Mouse (Mus musculus): ENCODE results near the gene March4. TPM values are rescaled to one million over a fixed set of nuclear protein-coding genes. Genes with fewer than 3 reads are reported as not detected.
A peak's percentile ranks its signal among the peaks of the same experiment; 100 is the strongest.

March4 gene
- 1 to 10 TPM; 1.3 to 2.5 TPM for total RNA-seq (2021)
- long read RNA-seq, experiment 1, partial matches to known transcripts = 1 of 2 reads
- long read RNA-seq, experiment 1, other reads (novel, unspliced or antisense) = 1 of 2 reads
- long read RNA-seq, experiment 2, full-length matches to known transcripts = 3 of 3 reads
- long read RNA-seq, experiment 2, partial matches to known transcripts = 0 of 3 reads
- long read RNA-seq, experiment 2, other reads (novel, unspliced or antisense) = 0 of 3 reads

DNA sequence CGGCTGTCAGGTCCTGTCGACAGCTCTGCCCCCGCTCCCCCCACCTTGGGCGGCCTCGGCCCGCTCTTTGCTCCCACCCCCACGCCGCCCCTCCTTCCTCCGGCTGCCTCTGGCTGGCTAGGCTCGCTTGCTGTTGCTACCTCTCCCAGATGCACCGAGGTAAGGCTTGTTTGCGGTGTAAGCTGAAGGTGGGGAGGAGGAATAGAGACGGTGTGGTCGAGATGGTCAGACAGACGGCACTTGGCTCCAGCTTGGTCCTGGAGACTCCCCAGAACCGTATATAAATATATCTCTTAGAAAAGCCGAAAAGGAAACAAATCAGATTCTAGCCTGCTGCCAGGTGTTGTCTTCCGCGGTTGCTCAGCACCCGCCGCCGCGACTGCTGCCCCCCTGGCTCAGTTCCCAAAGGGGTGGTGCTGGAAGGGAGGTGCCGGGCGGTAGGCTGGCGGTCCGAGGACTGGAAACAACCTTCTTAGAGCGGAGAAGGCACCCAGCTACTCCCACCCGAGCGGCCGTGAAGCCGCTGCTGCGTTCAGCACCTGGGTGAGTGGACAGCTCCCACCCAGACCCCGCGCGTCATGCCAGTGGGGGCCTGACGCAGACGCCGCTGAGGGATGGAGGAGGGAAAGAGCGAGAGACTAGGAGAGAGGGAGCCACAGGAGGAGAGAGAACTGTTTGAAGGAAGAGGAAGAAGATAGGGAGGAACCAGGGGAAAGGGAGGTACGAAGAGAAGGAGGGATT lies at the start of gene March4:
Gene March4 (minus strand): TSS at position 320 of the 741 bp plus-strand sequence.
- DNase-seq = peak; percentile 88

- no peak for DNase-seq
Measured at GRCm38 (mm10) chr1:72585971-72586875, 49.5 kb upstream of the March4 start.

- no peak for DNase-seq
Measured at GRCm38 (mm10) chr1:72583906-72584305, 47.2 kb upstream of the March4 start.

DNA sequence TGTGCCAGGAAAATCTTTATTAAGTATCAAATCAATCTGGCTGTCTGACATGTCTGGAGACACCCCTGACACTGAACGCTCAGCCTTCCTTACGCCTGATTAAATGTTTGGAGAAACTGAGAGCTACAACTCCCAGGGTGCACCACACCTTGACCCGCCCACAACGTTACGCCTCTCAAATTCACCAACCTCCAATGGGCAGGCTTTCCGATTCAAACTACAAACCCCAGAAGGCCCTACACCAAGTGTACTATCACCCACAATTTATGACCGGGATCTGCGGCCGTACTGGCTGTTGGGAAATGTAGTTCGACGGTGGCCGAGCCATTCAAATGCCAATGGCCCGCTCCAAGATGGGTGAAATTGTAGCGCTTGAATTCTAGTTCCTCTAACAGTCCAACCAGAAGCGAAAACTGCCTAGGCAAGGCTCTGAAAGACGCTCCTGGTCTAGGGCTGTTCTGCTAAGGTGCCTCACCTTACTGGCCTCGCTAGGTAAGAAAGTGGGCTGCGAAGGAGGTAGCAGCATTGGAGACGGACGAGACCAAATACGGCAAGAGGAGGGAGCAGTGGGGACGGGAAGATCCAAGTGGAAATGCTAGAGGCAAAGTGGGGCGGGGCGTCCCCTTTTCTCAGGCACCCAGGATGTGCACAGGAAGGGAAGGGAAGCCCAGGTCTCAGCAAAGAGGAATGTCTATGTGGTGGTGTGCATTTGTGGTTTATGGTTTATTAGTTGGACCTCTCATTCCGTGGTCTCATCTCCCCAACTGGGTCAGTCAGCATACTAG lies 46.4 kb upstream of the March4 start, which contains the start of gene Smarcal1:
Gene Smarcal1 (plus strand): TSS at position 305 of the 785 bp plus-strand sequence.
- peak; percentile 93 for DNase-seq

DNA sequence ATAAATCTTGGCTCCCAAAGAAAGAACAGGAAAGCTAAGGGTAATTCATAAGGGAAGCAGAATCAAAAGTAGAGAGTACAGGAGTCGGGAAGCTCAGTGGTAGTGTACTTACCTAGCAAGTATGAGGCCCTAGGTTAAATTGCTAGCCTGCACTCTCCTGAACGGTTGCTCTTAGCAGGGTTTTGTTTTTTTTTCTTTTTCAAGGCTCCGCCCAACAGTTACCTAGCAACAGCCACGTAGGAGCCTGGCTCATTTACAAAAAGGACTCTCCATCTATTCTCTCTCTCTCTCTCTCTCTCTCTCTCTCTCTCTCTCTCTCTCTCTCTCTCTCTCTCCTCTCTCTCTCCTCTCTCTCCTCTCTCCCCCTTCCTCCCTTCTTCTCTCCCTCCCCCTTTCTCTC lies 42.1 kb upstream of the March4 start:
- DNase-seq = no peak

DNA sequence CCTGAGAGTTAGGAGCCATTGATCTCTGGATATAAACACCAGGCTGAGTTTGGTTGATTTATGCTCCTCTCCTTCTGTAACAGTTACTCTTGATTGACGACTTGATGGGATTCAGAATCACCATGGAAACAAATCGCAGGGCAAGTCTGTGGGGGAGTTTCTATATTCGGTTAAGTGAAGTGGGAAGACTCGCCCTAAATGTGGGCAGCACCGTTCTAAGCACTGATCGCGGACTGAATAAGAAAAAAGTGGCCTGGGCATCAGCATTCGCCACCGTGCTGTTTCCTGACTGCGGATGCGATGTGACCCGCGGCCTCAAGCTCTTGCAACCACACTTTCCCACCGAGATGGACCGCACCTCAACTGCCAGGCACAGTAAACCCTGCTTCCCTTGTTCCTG lies 41.6 kb upstream of the March4 start:
- DNase-seq = no peak

GRCm38 (mm10) chr1:72577481-72577922 lies 40.8 kb upstream of the March4 start:
- no peak for DNase-seq

DNA sequence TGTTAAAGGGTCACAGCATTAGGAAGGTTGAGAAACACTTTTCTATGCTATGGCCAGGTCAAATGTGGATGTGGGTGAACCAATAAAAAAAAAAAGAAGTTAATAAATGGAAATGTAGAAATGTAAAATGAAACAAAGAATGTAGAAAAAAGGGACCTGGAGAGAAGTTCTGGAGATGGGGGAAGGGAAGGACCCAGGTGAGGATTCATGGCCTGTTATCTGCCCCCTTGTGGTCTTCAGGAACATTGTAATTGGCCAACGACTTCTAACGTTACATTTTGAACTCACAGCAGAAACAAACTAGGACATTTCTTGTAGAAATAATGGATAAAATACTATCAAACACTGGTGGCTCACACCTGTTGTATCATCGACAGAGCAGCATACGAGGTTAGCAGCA lies 38.4 kb upstream of the March4 start:
- DNase-seq = no peak

GRCm38 (mm10) chr1:72574608-72575007 lies 37.9 kb upstream of the March4 start:
- no peak for DNase-seq

GRCm38 (mm10) chr1:72574047-72574446 lies 37.3 kb upstream of the March4 start:
- no peak for DNase-seq

DNA sequence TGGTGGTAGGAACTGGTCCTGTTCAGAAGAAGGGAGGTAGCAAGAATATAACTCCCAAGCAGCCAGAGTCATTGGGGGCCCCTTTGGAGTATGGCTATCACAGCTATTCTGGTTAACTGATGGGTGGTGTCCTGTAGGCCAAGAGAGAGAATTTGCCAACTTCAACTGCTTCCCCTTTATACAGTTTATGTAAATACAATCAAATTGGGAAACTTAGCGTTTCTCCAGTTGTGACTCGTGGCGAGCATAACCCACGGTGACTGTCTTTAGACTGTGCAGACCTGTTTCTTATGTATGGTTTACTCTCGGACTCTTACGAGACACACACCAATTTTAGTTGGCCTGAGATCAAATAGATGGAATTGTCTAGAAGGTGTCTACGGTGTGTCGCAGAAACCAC lies 32.0 kb upstream of the March4 start:
- DNase-seq = no peak

DNA sequence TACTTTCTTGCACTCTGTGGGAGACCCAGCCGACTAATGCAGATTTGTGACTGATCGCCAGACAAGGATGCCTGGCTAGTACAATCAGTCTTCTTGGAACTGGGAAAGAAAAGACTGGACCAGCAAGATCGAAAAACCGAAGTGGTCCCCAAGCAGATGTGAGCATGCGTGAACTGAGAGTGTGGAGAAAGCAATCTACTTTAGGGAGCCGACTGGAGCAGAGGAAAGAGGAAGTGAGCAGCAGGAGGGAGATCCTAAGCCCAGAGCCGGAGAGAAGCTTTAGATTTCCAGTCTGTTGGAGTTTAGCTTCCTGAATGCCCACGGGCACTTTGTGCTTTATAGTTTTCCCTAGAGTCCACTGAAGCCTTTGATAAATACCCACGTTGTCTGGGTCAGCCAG lies 30.3 kb upstream of the March4 start:
- DNase-seq = no peak

GRCm38 (mm10) chr1:72564334-72564962 lies 27.7 kb upstream of the March4 start:
- peak; percentile 61 for DNase-seq

DNA sequence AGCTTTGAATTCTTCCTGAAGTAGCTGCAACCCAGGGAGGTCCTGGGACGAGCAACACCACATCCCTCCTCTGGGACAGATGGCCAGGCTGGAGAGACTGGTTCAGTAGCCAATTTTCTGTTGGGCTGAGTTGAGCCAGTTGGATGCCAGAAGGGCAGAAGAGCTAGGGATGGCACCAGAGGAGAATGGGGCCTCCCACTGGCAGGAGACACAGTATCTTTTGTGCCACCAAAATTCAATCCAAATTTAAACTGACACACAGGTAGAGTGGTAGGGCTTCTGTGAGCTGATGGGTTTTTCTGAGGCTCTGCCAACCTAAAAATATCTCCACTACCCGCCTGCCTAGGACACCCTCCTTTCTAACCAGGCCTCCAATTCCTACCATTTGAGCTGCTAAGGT lies 21.9 kb upstream of the March4 start:
- no peak for DNase-seq

GRCm38 (mm10) chr1:72556471-72556870 lies 19.7 kb upstream of the March4 start:
- DNase-seq = peak; percentile 37

- no peak for DNase-seq
Measured at GRCm38 (mm10) chr1:72550317-72550716, 13.6 kb upstream of the March4 start.

DNA sequence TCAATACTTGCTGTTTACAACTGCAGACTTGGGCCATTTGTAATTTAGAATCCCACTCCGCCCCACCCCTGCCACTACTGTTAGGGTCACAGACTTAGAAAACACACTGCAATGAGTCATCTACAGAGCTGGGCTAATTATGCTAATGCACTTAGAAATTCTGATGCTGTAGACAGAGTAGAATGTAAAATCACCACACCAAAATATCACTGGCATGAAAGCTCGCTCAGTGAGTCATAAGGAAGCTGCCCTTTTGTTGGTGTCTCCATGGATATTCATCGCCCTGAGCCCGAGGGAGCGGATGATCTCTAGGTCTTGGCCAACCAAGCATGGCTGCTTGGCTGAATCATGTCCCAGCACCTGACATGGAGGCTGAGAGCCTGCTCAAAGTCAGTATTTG lies 1.5 kb upstream of the March4 start:
- DNase-seq = no peak

- DNase-seq = peak; percentile 14
Measured at GRCm38 (mm10) chr1:72535725-72536571, 782 bp downstream of the March4 start.

DNA sequence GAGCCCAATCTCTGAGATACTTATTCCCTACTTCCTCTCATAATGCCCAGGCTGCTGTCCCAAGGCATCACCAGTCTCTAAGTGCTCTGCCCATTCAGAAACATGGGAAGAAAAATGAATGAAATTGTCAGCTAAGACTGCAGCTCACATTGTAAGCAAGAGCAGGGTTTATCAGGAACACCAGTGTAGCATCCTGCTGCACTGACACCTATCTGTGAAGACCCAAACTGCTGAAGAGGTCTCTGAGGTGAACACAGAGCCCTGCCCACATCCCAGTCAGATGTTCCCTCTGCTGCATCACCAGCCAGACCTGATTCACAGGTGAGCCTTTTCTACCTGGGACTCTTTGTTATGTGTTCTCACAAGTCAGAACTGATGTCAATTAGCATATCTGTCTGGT lies 3.3 kb downstream of the March4 start:
- DNase-seq = no peak

DNA sequence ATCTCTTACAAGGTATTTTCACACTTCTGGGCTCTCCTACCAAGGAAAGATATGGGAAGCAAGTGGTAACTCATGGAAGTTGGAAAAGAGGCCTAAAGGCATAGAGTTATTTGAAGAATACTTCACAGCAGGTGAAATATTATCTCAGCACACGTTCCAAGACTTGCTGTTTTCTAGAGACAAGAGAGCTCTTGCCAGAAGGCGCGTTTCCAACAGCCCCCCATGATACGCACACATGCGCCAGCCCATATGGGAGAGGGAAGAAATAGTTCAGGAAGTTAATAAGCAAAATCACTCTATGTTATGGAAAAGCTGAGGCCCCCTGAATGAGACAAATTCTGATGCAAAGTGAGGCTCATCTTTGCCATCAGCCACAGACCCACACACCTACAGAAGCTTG lies 3.8 kb downstream of the March4 start:
- DNase-seq = no peak
